Mouse (Mus musculus) embryonic facial prominence, embryonic 15.5 days (tissue): ENCODE measurements around the gene Upk3b. TPM values are rescaled to one million over a fixed set of nuclear protein-coding genes. Genes with fewer than 3 reads are reported as not detected.

Source experiments
- ATAC-seq: fragments of 200-750 bp; cut with Nextera tagmentation; 2 replicates; pipeline ENCODE4 v1.8.0; 2017; ENCODE audit warnings: low read depth, moderate TSS enrichment; ENCODE audit not compliant: insufficient number of reproducible peaks, low FRiP score, low TSS enrichment
- H3K27ac ChIP-seq: fragments of 300-500 bp; sonication (generic); replicated peaks from 2 replicates; pipeline ENCODE4 v1.5.1; 2015; ENCODE audit warnings: mild to moderate bottlenecking, inconsistent platforms
- H3K27me3 ChIP-seq: fragments of 300-500 bp; sonication (generic); 2 replicates; pipeline ENCODE4 v1.6.1; 2015; ENCODE audit warnings: inconsistent platforms
- H3K36me3 ChIP-seq: fragments of 300-500 bp; sonication (generic); 2 replicates; pipeline ENCODE4 v1.6.1; 2015; ENCODE audit warnings: mild to moderate bottlenecking, inconsistent platforms
- H3K4me1 ChIP-seq: fragments of 300-500 bp; sonication (generic); 2 replicates; pipeline ENCODE4 v1.6.1; 2015; ENCODE audit warnings: inconsistent platforms
- H3K4me2 ChIP-seq: fragments of 300-500 bp; sonication (generic); replicated peaks from 2 replicates; pipeline ENCODE4 v1.6.1; 2015; ENCODE audit warnings: mild to moderate bottlenecking, inconsistent platforms
- H3K4me3 ChIP-seq: fragments of 300-500 bp; sonication (generic); replicated peaks from 2 replicates; pipeline ENCODE4 v1.5.1; 2015; ENCODE audit warnings: mild to moderate bottlenecking, inconsistent platforms
- H3K9ac ChIP-seq: fragments of 300-500 bp; sonication (generic); 2 replicates; pipeline ENCODE4 v1.6.1; 2015; ENCODE audit warnings: inconsistent platforms
- H3K9me3 ChIP-seq: fragments of 300-500 bp; sonication (generic); replicated peaks from 2 replicates; pipeline ENCODE4 v1.6.1; 2016; ENCODE audit warnings: inconsistent platforms
- WGBS: fragments of 180-500 bp; shearing (Covaris S2); methylation state at CpG from one replicate; pipeline ENCODE4 v1.1.7; 2015; 5-methylcytosine and 5-hydroxymethylcytosine counted together
- polyA plus RNA-seq: library from polyadenylated mRNA; unstranded; fragments of >200 nt; fragmentation: Nextera tagmentation; extraction: Ambion mirVana; gene quantifications from 2 replicates; pipeline ENCODE4 v1.2.1, GENCODE M21; 2015

Gene Upk3b
- polyA plus RNA-seq, 1 experiment from 2014 or later = 5.4 TPM

GRCm38 (mm10) chr5:136091927-136092326 lies 53.6 kb downstream of the Upk3b start:
- H3K36me3 ChIP-seq = 0 out of 2 replicates have a peak, but pooled peaks cover 3% of the 10 kb centered on the region
- 52% methylated on average over 5 of the region's 5 CpGs for WGBS
- H3K9me3 ChIP-seq = no peaks in the 10 kb centered on the region
- no peak overlapping the region for H3K4me2 ChIP-seq
- H3K4me1 ChIP-seq = no peaks in the 10 kb centered on the region
- no peak overlapping the region for H3K9ac ChIP-seq
- H3K27ac ChIP-seq = no peak overlapping the region
- no peaks in the 10 kb centered on the region for H3K27me3 ChIP-seq
- H3K4me3 ChIP-seq = no peak overlapping the region
- ATAC-seq = no peak

- Histone ChIP-seq H3K4me2 (no peak overlapping the region), H3K4me1 (no peaks in the 10 kb centered on the region), H3K4me3 (no peak overlapping the region), H3K36me3 (0 out of 2 replicates have a peak, but pooled peaks cover 3% of the 10 kb centered on the region), H3K9me3 (no peaks in the 10 kb centered on the region), H3K27me3 (no peaks in the 10 kb centered on the region), H3K9ac (no peak overlapping the region), H3K27ac (no peak overlapping the region)
- peak; percentile 77 for ATAC-seq
- 45% methylated on average over 8 of the region's 8 CpGs for WGBS
Observed at GRCm38 (mm10) chr5:136094249-136095010, 56.1 kb downstream of the Upk3b start.

GRCm38 (mm10) chr5:136095089-136095488 lies 56.8 kb downstream of the Upk3b start:
- Histone ChIP-seq H3K4me3 (no peak overlapping the region), H3K36me3 (0 out of 2 replicates have a peak, but pooled peaks cover 3% of the 10 kb centered on the region), H3K9ac (no peak overlapping the region), H3K9me3 (no peaks in the 10 kb centered on the region), H3K4me1 (no peaks in the 10 kb centered on the region), H3K27ac (no peak overlapping the region), H3K27me3 (no peaks in the 10 kb centered on the region), H3K4me2 (no peak overlapping the region)
- WGBS = 65% methylated on average over 7 of the region's 7 CpGs
- ATAC-seq = no peak

Other genes with a start within 250 kb of the Upk3b start
- gene Srrm3, start 231.6 kb upstream of the Upk3b start, polyA plus RNA-seq = 0.83 and 1.1 TPM in 2 replicates
- gene Hspb1, start 150.6 kb upstream of the Upk3b start, polyA plus RNA-seq = 803 and 821 TPM in 2 replicates
- gene Ywhag, start 103.9 kb upstream of the Upk3b start, polyA plus RNA-seq = 149 and 156 TPM in 2 replicates
- 2.8 and 3.4 TPM in 2 replicates for gene Ssc4d, start 64.0 kb upstream of the Upk3b start, polyA plus RNA-seq
- 0.40 and 0.83 TPM in 2 replicates for gene Zp3, start 58.4 kb upstream of the Upk3b start, polyA plus RNA-seq
- gene Dtx2, start 43.7 kb upstream of the Upk3b start, polyA plus RNA-seq = 35.0 and 36.5 TPM in 2 replicates
- gene Upk3bl, start 16.0 kb downstream of the Upk3b start, polyA plus RNA-seq = 41.7 and 48.4 TPM in 2 replicates
- gene Rasa4, start 45.4 kb downstream of the Upk3b start, polyA plus RNA-seq = 13.4 and 13.6 TPM in 2 replicates
- 205 and 222 TPM in 2 replicates for gene Polr2j, start 78.1 kb downstream of the Upk3b start, polyA plus RNA-seq
- gene Lrwd1, start 97.6 kb downstream of the Upk3b start, polyA plus RNA-seq = 36.8 and 40.0 TPM in 2 replicates
- 21.6 and 22.7 TPM in 2 replicates for gene Alkbh4, start 97.7 kb downstream of the Upk3b start, polyA plus RNA-seq
- 17.1 and 18.3 TPM in 2 replicates for gene Orai2, start 132.2 kb downstream of the Upk3b start, polyA plus RNA-seq
- gene Prkrip1, start 160.5 kb downstream of the Upk3b start, polyA plus RNA-seq = 50.3 and 52.2 TPM in 2 replicates
- 8.2 and 9.1 TPM in 2 replicates for gene Sh2b2, start 208.1 kb downstream of the Upk3b start, polyA plus RNA-seq